Mouse (Mus musculus) spleen, postnatal 36 days (tissue): ENCODE results near the gene Kbtbd4.
A peak's percentile ranks its signal among the peaks of the same experiment; 100 is the strongest.
"Not testable (repeated sequence)": the region's sequence is repeated elsewhere in the genome, so short reads cannot be mapped to it uniquely, and the experiment has no call there.

Experiments
- DNase-seq, 2 experiments: peaks; one replicate each; pipeline ENCODE4 v3.0.0; 2022; ENCODE audit warnings: low spot score in 2 of 2, mixed read lengths in 1 of 2

The Kbtbd4 gene

DNA sequence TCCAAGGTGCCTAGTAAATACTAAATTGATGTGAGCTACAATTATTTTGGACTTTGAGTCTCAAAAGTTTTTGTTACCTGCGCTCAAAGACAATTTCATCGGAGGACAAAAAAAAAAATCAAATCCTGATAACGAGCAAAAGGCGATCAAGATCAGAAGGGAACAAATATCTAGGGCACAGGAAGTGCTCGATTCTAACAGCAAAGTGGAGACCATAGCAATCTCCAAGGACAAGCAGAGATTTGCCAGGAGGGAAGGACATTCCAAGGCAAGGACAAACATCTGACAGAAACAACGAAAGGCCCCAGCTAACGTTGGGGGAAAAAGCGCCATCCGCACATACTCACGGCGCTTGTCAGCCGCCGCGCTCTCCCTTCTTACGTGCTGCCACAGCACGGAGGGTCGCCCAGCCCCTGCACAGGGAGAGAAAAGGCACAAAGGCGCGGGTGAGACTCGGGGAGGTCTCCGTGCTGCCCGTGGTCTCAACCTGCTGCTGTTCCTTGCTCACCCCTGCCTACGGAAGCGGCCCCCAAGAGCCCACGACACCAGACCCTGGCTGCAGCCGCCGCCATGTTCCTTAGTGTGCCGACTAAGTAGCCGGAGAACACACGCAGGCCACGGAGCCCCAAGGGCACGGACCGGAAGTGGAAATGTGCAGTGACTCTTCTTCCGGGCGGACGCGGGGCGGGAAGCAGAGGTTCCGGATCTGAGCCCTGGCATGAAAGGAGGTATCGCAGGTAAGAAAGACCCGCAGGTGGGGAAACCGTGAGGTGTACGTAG is at the start of gene Kbtbd4, which contains the start of gene Ndufs3:
Gene Kbtbd4, plus strand, starts transcription at position 665 of the 780 bp plus-strand sequence.
Gene Ndufs3, minus strand, starts transcription at position 752 of the 780 bp plus-strand sequence.
- DNase-seq, result peak; percentile 84 to 90

DNA sequence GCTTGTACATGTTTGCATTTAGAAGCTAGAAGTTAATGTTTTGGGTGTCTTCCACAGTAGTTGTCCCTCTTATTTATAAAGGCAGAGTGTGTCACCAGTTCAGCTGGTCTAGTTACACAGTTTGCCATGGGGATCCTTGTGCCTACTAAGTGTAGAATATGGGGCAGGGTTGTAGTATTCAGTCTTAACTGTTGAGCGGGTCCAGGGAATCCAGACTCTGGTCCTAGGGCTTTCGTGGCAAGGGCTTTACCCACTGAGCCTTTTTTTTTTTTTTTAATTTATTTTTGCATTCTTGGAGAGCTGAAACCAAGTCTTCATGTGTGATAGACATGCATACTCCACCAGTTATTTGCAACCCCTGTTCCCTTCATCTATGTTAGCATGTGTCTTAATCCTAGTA is 43.1 kb upstream of the Kbtbd4 start:
- no peak for DNase-seq

- no peak for DNase-seq
Observed at GRCm38 (mm10) chr2:90864184-90864583, 40.4 kb upstream of the Kbtbd4 start.

DNA sequence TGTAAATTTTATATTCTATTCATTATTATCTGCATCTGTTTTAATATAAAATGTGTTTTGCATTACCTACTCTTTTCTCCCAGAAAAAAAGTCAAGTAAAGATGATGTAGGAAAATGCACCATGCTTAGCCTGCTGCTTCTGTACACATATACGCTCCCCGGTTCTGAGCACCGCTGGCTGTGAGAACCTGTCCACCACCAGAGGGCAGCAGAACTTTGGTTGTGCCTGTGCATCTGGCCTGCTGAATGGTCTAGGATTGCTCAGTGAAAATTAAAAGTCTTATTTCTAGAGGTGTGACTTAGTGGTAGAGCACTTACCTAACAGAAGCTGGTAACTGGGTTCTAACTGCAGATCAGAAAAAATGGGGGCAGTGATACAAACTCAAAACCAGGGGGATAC is 38.0 kb upstream of the Kbtbd4 start:
- peak; percentile 67 to 71 for DNase-seq

GRCm38 (mm10) chr2:90870136-90870601 is 34.4 kb upstream of the Kbtbd4 start:
- DNase-seq, result peak; percentile 14 to 29

- DNase-seq, result no peak
Observed at GRCm38 (mm10) chr2:90871180-90871961, 33.2 kb upstream of the Kbtbd4 start.

GRCm38 (mm10) chr2:90874025-90874424 is 30.5 kb upstream of the Kbtbd4 start:
- DNase-seq, result no peak

GRCm38 (mm10) chr2:90875239-90875638 is 29.3 kb upstream of the Kbtbd4 start:
- no peak for DNase-seq

- no peak for DNase-seq
Observed at GRCm38 (mm10) chr2:90877584-90878259, 26.8 kb upstream of the Kbtbd4 start.

DNA sequence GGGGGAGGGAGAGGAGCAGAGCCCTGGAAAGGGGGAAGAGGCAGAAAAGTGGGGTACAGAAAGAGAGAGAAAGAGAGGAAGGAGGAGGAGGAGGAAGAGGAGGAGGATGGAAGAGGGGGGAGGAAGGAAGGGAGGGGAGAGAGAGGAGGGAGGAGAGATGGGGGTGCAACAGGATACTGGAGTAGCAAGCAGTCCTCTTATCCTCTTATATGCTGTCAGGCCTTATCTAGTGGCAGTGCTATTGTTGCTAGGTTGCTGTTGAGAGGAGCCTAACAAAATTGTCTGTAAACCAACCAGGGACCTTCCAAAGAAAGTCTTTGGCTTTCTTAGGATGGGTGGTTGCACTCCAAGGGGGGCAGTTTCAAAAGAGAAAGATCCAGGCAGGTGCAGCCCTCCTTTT is 25.1 kb upstream of the Kbtbd4 start:
- DNase-seq, result no peak

- no peak for DNase-seq
Observed at GRCm38 (mm10) chr2:90880144-90880785, 24.3 kb upstream of the Kbtbd4 start.

- DNase-seq, result no peak
Observed at GRCm38 (mm10) chr2:90881824-90882223, 22.7 kb upstream of the Kbtbd4 start.

- DNase-seq, result no peak
Observed at GRCm38 (mm10) chr2:90885218-90886041, 19.1 kb upstream of the Kbtbd4 start, which contains the start of gene C1qtnf4. C1qtnf4 (plus strand) TSS chr2:90885860.

- no peak for DNase-seq
Observed at GRCm38 (mm10) chr2:90886436-90886835, 18.1 kb upstream of the Kbtbd4 start.

GRCm38 (mm10) chr2:90887627-90888026 is 16.9 kb upstream of the Kbtbd4 start:
- no peak for DNase-seq

DNA sequence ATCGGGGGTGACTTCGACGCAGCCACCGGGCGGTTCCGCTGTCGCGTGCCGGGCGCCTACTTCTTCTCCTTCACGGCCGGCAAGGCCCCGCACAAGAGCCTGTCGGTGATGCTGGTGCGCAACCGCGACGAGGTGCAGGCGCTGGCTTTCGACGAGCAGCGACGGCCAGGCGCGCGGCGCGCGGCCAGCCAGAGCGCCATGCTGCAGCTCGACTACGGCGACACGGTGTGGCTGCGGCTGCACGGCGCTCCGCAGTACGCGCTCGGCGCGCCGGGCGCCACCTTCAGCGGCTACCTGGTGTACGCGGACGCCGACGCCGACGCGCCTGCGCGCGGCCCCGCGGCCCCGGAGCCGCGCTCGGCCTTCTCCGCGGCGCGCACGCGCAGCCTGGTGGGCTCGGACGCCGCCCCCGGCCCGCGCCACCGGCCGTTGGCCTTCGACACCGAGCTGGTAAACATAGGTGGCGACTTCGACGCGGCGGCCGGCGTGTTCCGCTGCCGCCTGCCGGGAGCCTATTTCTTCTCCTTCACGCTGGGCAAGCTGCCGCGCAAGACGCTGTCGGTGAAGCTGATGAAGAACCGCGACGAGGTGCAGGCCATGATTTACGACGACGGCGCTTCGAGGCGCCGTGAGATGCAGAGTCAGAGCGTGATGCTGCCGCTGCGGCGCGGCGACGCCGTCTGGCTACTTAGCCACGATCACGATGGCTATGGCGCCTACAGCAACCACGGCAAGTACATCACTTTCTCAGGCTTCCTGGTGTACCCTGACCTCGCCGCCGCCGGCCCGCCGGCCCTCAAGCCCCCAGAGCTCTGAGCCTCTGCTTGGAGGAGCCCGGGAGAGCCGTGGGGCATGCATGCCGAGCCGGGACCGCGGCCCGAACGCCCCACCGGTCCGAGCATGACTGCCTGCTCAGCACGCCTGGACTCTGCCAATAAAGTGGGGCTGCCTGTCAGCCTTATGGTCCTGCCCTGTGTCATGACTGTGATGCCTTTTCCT is 14.7 kb upstream of the Kbtbd4 start:
- DNase-seq, result peak; percentile 47 to 55

DNA sequence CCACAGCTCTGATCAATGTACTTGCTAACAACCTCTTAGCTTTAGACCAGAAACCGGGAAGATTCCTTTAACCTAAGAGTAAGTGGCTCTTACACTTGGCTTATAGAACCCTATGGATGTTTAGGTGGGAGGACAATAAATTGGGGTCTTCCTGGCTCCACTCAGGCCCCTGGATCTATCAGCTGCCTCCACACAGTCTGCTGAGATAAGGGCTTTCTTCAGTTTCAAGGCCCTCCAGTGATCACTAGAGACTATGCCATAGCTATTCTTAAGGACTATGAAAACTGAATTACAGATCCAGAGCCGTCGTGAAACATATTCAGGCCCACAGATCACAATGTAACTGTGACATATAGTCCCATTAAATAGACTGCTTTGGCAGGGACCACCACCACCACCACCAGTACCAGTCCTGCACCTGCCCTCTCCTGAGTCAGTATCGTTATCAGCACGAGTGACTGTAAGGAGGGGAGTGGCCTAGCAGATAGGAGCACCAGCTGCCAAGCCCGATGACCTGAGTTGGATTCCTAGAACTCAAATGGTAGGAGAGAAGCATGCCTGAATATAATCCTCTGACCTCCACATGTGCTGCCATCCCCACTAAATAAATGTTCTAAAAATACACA is 10.8 kb upstream of the Kbtbd4 start:
- peak; percentile 33 to 46 for DNase-seq

GRCm38 (mm10) chr2:90894299-90894677 is 10.3 kb upstream of the Kbtbd4 start:
- DNase-seq, result not testable (repeated sequence)

DNA sequence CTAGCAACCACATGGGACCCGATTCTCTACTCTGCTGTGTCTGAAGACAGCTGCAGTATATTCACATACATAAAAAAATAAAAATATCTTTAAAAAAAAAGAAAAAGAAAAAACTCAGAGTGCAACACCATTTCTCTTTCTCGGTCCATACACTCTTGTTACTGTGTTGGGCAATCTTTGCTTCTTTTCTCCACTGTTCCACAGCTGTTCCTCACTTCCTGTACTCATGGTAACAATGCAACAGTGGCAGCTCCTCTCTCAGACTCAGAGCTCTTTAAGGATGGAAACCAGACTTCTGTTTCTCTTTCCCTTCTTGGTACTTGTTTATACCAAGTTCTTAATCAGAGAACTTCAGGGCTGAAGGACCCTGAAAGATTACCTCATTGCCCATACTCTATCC is 1.1 kb upstream of the Kbtbd4 start:
- DNase-seq, result no peak
